19 mouse cellular contexts compared by ENCODE assay signal in the genomic region with DNA sequence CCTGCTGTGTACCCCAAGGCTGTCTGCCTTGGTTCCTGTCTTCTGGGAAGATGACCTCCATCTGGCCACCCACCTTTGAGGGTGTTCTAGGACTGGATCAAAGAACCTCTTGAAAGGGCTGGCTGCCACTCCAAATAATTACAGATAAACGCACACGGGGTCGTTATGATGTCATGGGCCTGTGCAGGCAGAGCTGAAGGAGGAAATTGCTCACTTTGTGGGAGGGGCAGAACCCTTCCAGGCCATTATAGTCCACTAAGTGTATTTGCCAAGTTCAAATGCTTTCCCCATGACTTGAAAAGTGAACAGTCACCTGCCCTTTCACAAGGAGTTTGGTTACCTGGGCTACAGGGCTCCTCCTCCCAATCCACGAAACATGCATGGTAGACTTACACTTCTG.
A peak's percentile ranks its signal among the peaks of the same experiment; 100 is the strongest.
DNase-seq lines count a peak whose midpoint lies in the region; ATAC-seq and TF ChIP-seq lines count a peak whose summit lies in the region.
"Had no signal": no experiment of that assay in that cellular context is flagged by ENCODE, and none has a peak within 500 bp of the region (broad histone marks: within the 10 kb centered on the region; RNA-seq: fewer than 3 reads in every experiment).

No protein-coding gene starts in this region.

- 36% methylated on average over 4 of the region's 4 CpGs for WGBS in forebrain, embryonic 14.5 days
- WGBS in liver, postnatal 0 days (ENCODE audit: insufficient replicate concordance), result 44% methylated on average over 4 of the region's 4 CpGs

- DNase-seq in urinary bladder, postnatal 25 days (ENCODE audit: low spot score), result peak; percentile 15
- no peak for DNase-seq in urinary bladder, adult 2 months (ENCODE audit: low spot score)
- DNase-seq in lung, adult 18-20 months, result peak; percentile 84 to 91
- peak; percentile 54 to 73 for DNase-seq in lung, postnatal 4 days
- no peak for DNase-seq in forebrain, embryonic 14.5 days (ENCODE audit: low spot score)
- DNase-seq in natural killer cell, adult 2 months (ENCODE audit: low spot score in 2 of 2), result no peak
- DNase-seq in liver, postnatal 0 days, result no peak
- DNase-seq: cerebellum, adult 9-10 months; gastrocnemius, adult 2 months; heart, postnatal 36 days; kidney, postnatal 10 days; layer of hippocampus, adult 9-11 months; left cerebral cortex, postnatal 4 days; liver, embryonic 13.5 days had no signal

- H3K4me1 ChIP-seq in forebrain, embryonic 14.5 days (ENCODE audit: control insufficient read depth, insufficient read depth, low read length), result no peaks in the 10 kb centered on the region
- no peaks in the 10 kb centered on the region for H3K4me1 ChIP-seq in liver, postnatal 0 days (ENCODE audit: insufficient read depth)
- H3K4me1 ChIP-seq: embryonic facial prominence, embryonic 13.5 days; forebrain, embryonic 13.5 days; liver, embryonic 13.5 days had no signal

- no peaks in the 10 kb centered on the region for H3K36me3 ChIP-seq in forebrain, embryonic 14.5 days (ENCODE audit: control insufficient read depth, insufficient read depth, low read length)
- H3K36me3 ChIP-seq in liver, postnatal 0 days (replicated peaks; ENCODE audit: insufficient read depth, low read length), result no peaks in the 10 kb centered on the region
- H3K36me3 ChIP-seq: embryonic facial prominence, embryonic 13.5 days; liver, embryonic 13.5 days; midbrain, embryonic 12.5 days had no signal

- no peak overlapping the region for H3K9ac ChIP-seq in forebrain, embryonic 14.5 days (ENCODE audit: low read length)
- H3K9ac ChIP-seq in liver, postnatal 0 days (replicated peaks), result no peak overlapping the region
- H3K9ac ChIP-seq: embryonic facial prominence, embryonic 13.5 days; forebrain, embryonic 13.5 days; liver, embryonic 13.5 days; midbrain, embryonic 12.5 days had no signal

- H3K27ac ChIP-seq in forebrain, embryonic 14.5 days (ENCODE audit: low read depth, low read length), result no peak overlapping the region
- H3K27ac ChIP-seq in liver, postnatal 0 days (ENCODE audit: low read depth), result no peak overlapping the region
- H3K27ac ChIP-seq: embryonic facial prominence, embryonic 13.5 days; forebrain, embryonic 13.5 days; gastrocnemius, adult 2 months; liver, embryonic 13.5 days; midbrain, embryonic 12.5 days had no signal

- no peaks in the 10 kb centered on the region for H3K9me3 ChIP-seq in forebrain, embryonic 14.5 days (replicated peaks; ENCODE audit: control insufficient read depth, low read length)
- no peaks in the 10 kb centered on the region for H3K9me3 ChIP-seq in liver, postnatal 0 days (ENCODE audit: low read length)
- H3K9me3 ChIP-seq: embryonic facial prominence, embryonic 13.5 days; forebrain, embryonic 13.5 days; liver, embryonic 13.5 days; midbrain, embryonic 12.5 days had no signal

- no peaks in the 10 kb centered on the region for H3K27me3 ChIP-seq in forebrain, embryonic 14.5 days (replicated peaks; ENCODE audit: control insufficient read depth, insufficient read depth, low read length)
- H3K27me3 ChIP-seq in liver, postnatal 0 days (ENCODE audit: insufficient read depth, low read length), result no peaks in the 10 kb centered on the region
- H3K27me3 ChIP-seq: embryonic facial prominence, embryonic 13.5 days; forebrain, embryonic 13.5 days; liver, embryonic 13.5 days had no signal

- no peak for TF ChIP-seq CTCF in liver, postnatal 0 days (IDR thresholded peaks at IDR 0.05; ENCODE audit: low read depth)

- H3K4me3 ChIP-seq in forebrain, embryonic 14.5 days (ENCODE audit: low read depth, low read length), result no peak overlapping the region
- H3K4me3 ChIP-seq in liver, postnatal 0 days (ENCODE audit: low read depth, low read length), result no peak overlapping the region
- H3K4me3 ChIP-seq: embryonic facial prominence, embryonic 13.5 days; forebrain, embryonic 13.5 days; gastrocnemius, adult 2 months; liver, embryonic 13.5 days; midbrain, embryonic 12.5 days had no signal

- no peak overlapping the region for H3K4me2 ChIP-seq in forebrain, embryonic 14.5 days (ENCODE audit: low read length)
- no peak overlapping the region for H3K4me2 ChIP-seq in liver, postnatal 0 days (ENCODE audit: low read depth, low read length)
- H3K4me2 ChIP-seq: embryonic facial prominence, embryonic 13.5 days; forebrain, embryonic 13.5 days; liver, embryonic 13.5 days; midbrain, embryonic 12.5 days had no signal

- ATAC-seq in forebrain, embryonic 14.5 days, result no peak
- ATAC-seq in liver, postnatal 0 days, result no peak
- ATAC-seq: activated CD4-positive, CD25-positive, alpha-beta regulatory T cell, adult 4 months; CD4-positive, CD25-positive, alpha-beta regulatory T cell, adult 4 months; forebrain, embryonic 13.5 days had no signal

- no peak for TF ChIP-seq EP300 in liver, postnatal 0 days (IDR thresholded peaks at IDR 0.05; ENCODE audit: low read depth)

Comparison
In these comparisons a context has a peak if more than half of its experiments do, and no peak if none do; other contexts are left out.
1. DNase-seq: peak in urinary bladder, postnatal 25 days (single experiment), lung, adult 18-20 months (2 of 2) and lung, postnatal 4 days (2 of 2); none in urinary bladder, adult 2 months (single experiment), forebrain, embryonic 14.5 days (single experiment), natural killer cell, adult 2 months (0 of 2) and liver, postnatal 0 days (single experiment).